In genomic region chr1:132881836-132882235, GRCm38 (mm10) we compare ENCODE assay signal across 10 mouse cellular contexts. TPM values are rescaled to one million over a fixed set of nuclear protein-coding genes. Genes with fewer than 3 reads are reported as not detected.
DNase-seq lines count a peak whose midpoint lies in the region; ATAC-seq and TF ChIP-seq lines count a peak whose summit lies in the region.
"Had no signal": no experiment of that assay in that cellular context is flagged by ENCODE, and none has a peak within 500 bp of the region (broad histone marks: within the 10 kb centered on the region; RNA-seq: fewer than 3 reads in every experiment).

No protein-coding gene starts in this region.

- no peaks in the 10 kb centered on the region for H3K9me3 ChIP-seq in heart, embryonic 12.5 days (replicated peaks)
- H3K9me3 ChIP-seq in forebrain, embryonic 11.5 days (ENCODE audit: control insufficient read depth, low read length): no peaks in the 10 kb centered on the region
- no peaks in the 10 kb centered on the region for H3K9me3 ChIP-seq in limb, embryonic 14.5 days (ENCODE audit: control insufficient read depth, low read length)

- peaks cover 54% of the 10 kb centered on the region for H3K27me3 ChIP-seq in heart, embryonic 12.5 days (replicated peaks)
- H3K27me3 ChIP-seq in forebrain, embryonic 11.5 days (ENCODE audit: control insufficient read depth, insufficient read depth, low read length): peaks cover 9% of the 10 kb centered on the region
- H3K27me3 ChIP-seq in limb, embryonic 14.5 days (ENCODE audit: control insufficient read depth, insufficient read depth, low read length): peaks cover 48% of the 10 kb centered on the region

- TF ChIP-seq POLR2A in limb, embryonic 14.5 days (IDR thresholded peaks at IDR 0.05; ENCODE audit: borderline replicate concordance, extremely low read depth, insufficient read depth, insufficient read length): no peak

- intact Hi-C loops in heart, postnatal 14 days (cut with DNase I): no loop called here

- no peak for ATAC-seq in heart, embryonic 12.5 days (ENCODE audit: insufficient number of reproducible peaks, low FRiP score)
- ATAC-seq in forebrain, embryonic 11.5 days (replicated peaks; ENCODE audit: low FRiP score): no peak
- ATAC-seq in limb, embryonic 14.5 days (ENCODE audit: low FRiP score, low read depth): no peak
- ATAC-seq: activated CD4-positive, CD25-positive, alpha-beta regulatory T cell, adult 4 months had no signal

- no peak overlapping the region for H3K27ac ChIP-seq in heart, embryonic 12.5 days (ENCODE audit: poor library complexity, severe bottlenecking)
- no peak overlapping the region; the same call in 1 of the 2 replicates for H3K27ac ChIP-seq in forebrain, embryonic 11.5 days (ENCODE audit: low read depth, low read length)
- no peak overlapping the region for H3K27ac ChIP-seq in limb, embryonic 14.5 days (replicated peaks; ENCODE audit: low read depth, low read length)

- WGBS in heart, embryonic 12.5 days: 42% methylated on average over 9 of the region's 9 CpGs
- WGBS in forebrain, embryonic 11.5 days: 37% methylated on average over 9 of the region's 9 CpGs
- 44% methylated on average over 9 of the region's 9 CpGs for WGBS in limb, embryonic 14.5 days

- H3K4me2 ChIP-seq in heart, embryonic 12.5 days: peak overlapping the region; percentile 97
- H3K4me2 ChIP-seq in forebrain, embryonic 11.5 days (ENCODE audit: low read depth, low read length, severe bottlenecking): peak overlapping the region; percentile 82
- H3K4me2 ChIP-seq in limb, embryonic 14.5 days (replicated peaks; ENCODE audit: low read depth, low read length, severe bottlenecking): peak overlapping the region; percentile 98; the same call in 1 of the 2 replicates

- no peaks in the 10 kb centered on the region for H3K36me3 ChIP-seq in heart, embryonic 12.5 days
- H3K36me3 ChIP-seq in forebrain, embryonic 11.5 days (ENCODE audit: control insufficient read depth, insufficient read depth, low read length): no peaks in the 10 kb centered on the region
- no peaks in the 10 kb centered on the region for H3K36me3 ChIP-seq in limb, embryonic 14.5 days (ENCODE audit: control insufficient read depth, insufficient read depth, low read length)

- DNase-seq in heart, postnatal 14 days: no peak
- DNase-seq in brain, adult 2 months (ENCODE audit: low read depth, low spot score): peak; percentile 55
- no peak for DNase-seq in forebrain, embryonic 11.5 days (ENCODE audit: low spot score)
- no peak for DNase-seq in limb, embryonic 14.5 days (ENCODE audit: low spot score)
- no peak for DNase-seq in Muller cell, postnatal 12 days (ENCODE audit: inconsistent ontology term)
- DNase-seq in right cerebral cortex, postnatal 4 days: no peak
- no peak for DNase-seq in layer of hippocampus, postnatal 14 days (ENCODE audit: low spot score in 2 of 2)
- DNase-seq: kidney, postnatal 36 days had no signal

- H3K9ac ChIP-seq in heart, embryonic 12.5 days: no peak overlapping the region
- H3K9ac ChIP-seq in forebrain, embryonic 11.5 days (ENCODE audit: low read length): peak overlapping the region; percentile 70
- H3K9ac ChIP-seq in limb, embryonic 14.5 days (ENCODE audit: low read depth, low read length, severe bottlenecking): no peak overlapping the region

- peaks cover 44% of the 10 kb centered on the region for H3K4me1 ChIP-seq in heart, embryonic 12.5 days (replicated peaks)
- peaks cover 12% of the 10 kb centered on the region; the same call in 1 of the 2 replicates for H3K4me1 ChIP-seq in forebrain, embryonic 11.5 days (replicated peaks; ENCODE audit: control insufficient read depth, insufficient read depth, low read length)
- H3K4me1 ChIP-seq in limb, embryonic 14.5 days (ENCODE audit: control insufficient read depth, insufficient read depth, low read length): peaks cover 14% of the 10 kb centered on the region

- H3K4me3 ChIP-seq in heart, embryonic 12.5 days: peak overlapping the region; percentile 69
- H3K4me3 ChIP-seq in forebrain, embryonic 11.5 days (ENCODE audit: low read depth, low read length): peak overlapping the region; percentile 56
- H3K4me3 ChIP-seq in limb, embryonic 14.5 days (replicated peaks; ENCODE audit: low read length): peak overlapping the region; percentile 62; the same call in 1 of the 2 replicates

RNA-seq across cellular contexts. Expression of gene Lrrn2, which starts 1.8 kb away (rescaled TPM):
- 9.8 TPM in 2 replicates for polyA plus RNA-seq in heart, embryonic 12.5 days (2016; fragmentation: Nextera tagmentation; extraction: Ambion mirVana)
- total RNA-seq in heart, postnatal 14 days (2021): 1 to 10 TPM; 3.0 to 5.6 TPM
- 10.2 and 11.1 TPM in 2 replicates for polyA plus RNA-seq in forebrain, embryonic 11.5 days (2014; fragmentation: Nextera tagmentation; extraction: Ambion mirVana)
- polyA plus RNA-seq in limb, embryonic 14.5 days (2012; rRNA removed): 7.0 and 9.4 TPM in 2 replicates
- 5.6 and 6.5 TPM in 2 replicates for polyA plus RNA-seq in limb, embryonic 14.5 days (2014; fragmentation: Nextera tagmentation; extraction: Ambion mirVana)
- total RNA-seq in layer of hippocampus, postnatal 14 days (2021): 100 to 1,000 TPM; 193 to 194 TPM
- polyA plus RNA-seq: activated CD4-positive, CD25-positive, alpha-beta regulatory T cell, adult 4 months had no signal
